Mouse (Mus musculus) B cell, adult 67 days (primary cell): ENCODE results near the gene Olfr1555-ps1. TPM values are rescaled to one million over a fixed set of nuclear protein-coding genes. Genes with fewer than 3 reads are reported as not detected.

Experiments used
- total RNA-seq, 2 experiments: library from RNA; stranded (reverse); gene quantifications; 4 replicates each; pipeline ENCODE4 v1.2.4; 2023

Olfr1555-ps1 gene
- total RNA-seq = not detected

GRCm38 (mm10) chr19:12170062-12170599 lies at the start of gene Olfr1555-ps1:
Gene Olfr1555-ps1 (minus strand): TSS chr19:12170112.

GRCm38 (mm10) chr19:12200334-12200733 lies 30.4 kb upstream of the Olfr1555-ps1 start, which contains the start of gene Olfr1431:
Gene Olfr1431 (plus strand): TSS chr19:12200634.

DNA sequence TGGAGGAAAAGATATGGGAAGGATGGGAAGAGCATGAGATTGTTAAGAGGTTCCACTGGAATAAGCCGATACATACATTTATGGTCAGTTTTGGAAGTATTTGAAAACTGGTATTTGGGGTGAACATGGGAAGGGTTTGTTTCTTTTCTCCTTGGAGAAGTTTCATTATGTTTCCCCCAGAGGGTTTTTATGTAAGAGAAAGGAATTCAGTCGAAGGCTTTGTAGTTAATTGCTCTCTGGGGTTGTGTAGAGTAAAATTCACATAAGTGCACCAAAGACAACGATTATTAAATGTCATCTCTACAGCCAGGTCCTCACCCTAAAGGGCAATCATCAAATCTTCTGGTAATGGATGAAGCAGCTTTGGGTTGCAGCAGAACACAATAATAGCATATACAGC lies 46.8 kb downstream of the Olfr1555-ps1 start, which contains the start of gene Olfr76:
Gene Olfr76 (minus strand): TSS at position 101 of the 400 bp plus-strand sequence.

GRCm38 (mm10) chr19:12115797-12116196 lies 54.1 kb downstream of the Olfr1555-ps1 start, which contains the start of gene Olfr1428:
Gene Olfr1428 (minus strand): TSS chr19:12115897.

Other genes with a start within 250 kb of the Olfr1555-ps1 start
- gene Osbp, start 204.2 kb downstream of the Olfr1555-ps1 start, total RNA-seq = 10 to 100 TPM; 57.4 to 58.1 TPM
- gene Olfr1423, start 128.8 kb downstream of the Olfr1555-ps1 start, total RNA-seq = not detected
- not detected for gene Olfr1424, start 107.4 kb downstream of the Olfr1555-ps1 start, total RNA-seq
- not detected for gene Olfr1425, start 92.4 kb downstream of the Olfr1555-ps1 start, total RNA-seq
- not detected for gene Olfr1426, start 78.1 kb downstream of the Olfr1555-ps1 start, total RNA-seq
- not detected for gene Olfr1427, start 66.8 kb downstream of the Olfr1555-ps1 start, total RNA-seq
- not detected for gene Olfr1428, start 54.2 kb downstream of the Olfr1555-ps1 start, total RNA-seq
- not detected for gene Olfr76, start 46.9 kb downstream of the Olfr1555-ps1 start, total RNA-seq
- not detected for gene Olfr1431, start 30.5 kb upstream of the Olfr1555-ps1 start, total RNA-seq
- gene Olfr1432, start 62.5 kb upstream of the Olfr1555-ps1 start, total RNA-seq = not detected
- not detected for gene Olfr262, start 71.5 kb upstream of the Olfr1555-ps1 start, total RNA-seq
- gene Olfr235, start 90.9 kb upstream of the Olfr1555-ps1 start, total RNA-seq = not detected
- not detected for gene Olfr1434, start 109.7 kb upstream of the Olfr1555-ps1 start, total RNA-seq
- not detected for gene Olfr1436, start 129.0 kb upstream of the Olfr1555-ps1 start, total RNA-seq
- gene Olfr1437, start 155.0 kb upstream of the Olfr1555-ps1 start, total RNA-seq = not detected
- gene Olfr1438-ps1, start 165.8 kb upstream of the Olfr1555-ps1 start, total RNA-seq = not detected
- not detected for gene Olfr1440, start 217.2 kb upstream of the Olfr1555-ps1 start, total RNA-seq
- not detected for gene Olfr1441, start 247.3 kb upstream of the Olfr1555-ps1 start, total RNA-seq